9 mouse cellular contexts compared by ENCODE assay signal in the genomic region with DNA sequence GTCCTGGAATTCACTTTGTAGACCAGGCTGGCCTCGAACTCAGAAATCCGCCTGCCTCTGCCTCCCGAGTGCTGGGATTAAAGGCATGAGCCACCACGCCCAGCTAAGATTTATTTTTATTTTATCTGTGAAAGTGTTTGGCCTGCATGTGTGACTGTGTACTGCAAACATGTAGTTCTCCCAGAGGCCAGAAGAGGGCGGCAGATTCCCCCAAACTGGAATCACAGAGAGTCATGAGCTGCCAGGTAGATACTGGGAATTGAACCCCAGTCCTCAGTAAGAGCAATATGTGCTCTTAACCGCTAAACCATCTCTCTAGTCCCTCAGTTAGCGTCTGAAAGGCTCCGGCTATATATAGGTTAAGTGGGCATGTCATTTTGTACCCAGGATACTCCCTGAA. TPM values are rescaled to one million over a fixed set of nuclear protein-coding genes. Genes with fewer than 3 reads are reported as not detected.
DNase-seq lines count a peak whose midpoint lies in the region; TF ChIP-seq lines count a peak whose summit lies in the region.
"Had no signal": no experiment of that assay in that cellular context is flagged by ENCODE, and none has a peak within 500 bp of the region (broad histone marks: within the 10 kb centered on the region; RNA-seq: fewer than 3 reads in every experiment).

No protein-coding gene starts in this region.

- no peak overlapping the region for H3K9ac ChIP-seq in MEL (ENCODE audit: control insufficient read depth, low read depth, low read length, poor library complexity, severe bottlenecking)
- H3K9ac ChIP-seq: stomach, embryonic 15.5 days had no signal

- H3K4me1 ChIP-seq in MEL (ENCODE audit: control insufficient read depth in 1 of 2, insufficient read depth in 2 of 2, low read length in 2 of 2): no peaks in the 10 kb centered on the region; a peak in 1 of 4 replicates

- no peak overlapping the region for H3K4me3 ChIP-seq in MEL (ENCODE audit: control insufficient read depth in 1 of 2, insufficient read depth in 1 of 2, low read depth in 2 of 2, low read length in 2 of 2)
- H3K4me3 ChIP-seq: stomach, embryonic 15.5 days had no signal

- no peak for TF ChIP-seq EP300 in MEL (IDR thresholded peaks at IDR 0.05; ENCODE audit: low read depth in 1 of 2, low read length in 2 of 2)

- TF ChIP-seq POLR2A in MEL (IDR thresholded peaks at IDR 0.05; ENCODE audit: control insufficient read depth in 1 of 2, insufficient read depth in 1 of 2, low read depth in 1 of 2, low read length in 2 of 2, poor library complexity in 1 of 2): no peak

- H3K27ac ChIP-seq in MEL (ENCODE audit: control insufficient read depth, low read depth, low read length): no peak overlapping the region
- H3K27ac ChIP-seq: stomach, embryonic 15.5 days had no signal

- DNase-seq in kidney, adult 18-20 months: peak; percentile 55
- DNase-seq in kidney, adult 11 months: no peak
- peak; percentile 40 to 57 for DNase-seq in CD8-positive naive resting alpha-beta T cell, adult 2 months (ENCODE audit: low read depth in 2 of 2, low spot score in 2 of 2)
- DNase-seq in MEL (ENCODE audit: low read depth, low spot score): peak; percentile 45
- DNase-seq in kidney, postnatal 14 days: peak; percentile 33
- peak; percentile 49 for DNase-seq in thymus, postnatal 0 days (ENCODE audit: low spot score)
- DNase-seq in heart, adult 11 months: no peak

- peak; percentile 51 to 62 (median 55) for TF ChIP-seq CTCF in MEL (IDR thresholded peaks at IDR 0.05 in 2 of 3, conservative IDR thresholded peaks at IDR 0.05 in 1 of 3; ENCODE audit: control insufficient read depth in 1 of 3, insufficient read depth in 1 of 3, low read depth in 2 of 3, low read length in 3 of 3, poor library complexity in 1 of 3, severe bottlenecking in 1 of 3)

- no peaks in the 10 kb centered on the region for H3K9me3 ChIP-seq in MEL (replicated peaks; ENCODE audit: insufficient read depth, low read length)
- H3K9me3 ChIP-seq: stomach, embryonic 15.5 days had no signal

- no peaks in the 10 kb centered on the region for H3K36me3 ChIP-seq in MEL (ENCODE audit: control insufficient read depth in 1 of 2, insufficient read depth in 2 of 2, low read length in 2 of 2)
- H3K36me3 ChIP-seq: stomach, embryonic 15.5 days had no signal

- TF ChIP-seq RAD21 in MEL (IDR thresholded peaks at IDR 0.05; ENCODE audit: low read depth, low read length): peak; percentile 48

- no peaks in the 10 kb centered on the region for H3K27me3 ChIP-seq in MEL (ENCODE audit: control insufficient read depth in 1 of 2, insufficient read depth in 2 of 2, low read length in 2 of 2)

- no peaks in the 10 kb centered on the region for H3K79me2 ChIP-seq in MEL (ENCODE audit: control insufficient read depth, insufficient read depth, low read length, poor library complexity)

TF ChIP-seq in MEL, 35 proteins besides CTCF, POLR2A, EP300 and RAD21:
- no peak for TF ChIP-seq USF2 (IDR thresholded peaks at IDR 0.05; ENCODE audit: borderline replicate concordance in 1 of 2, insufficient read depth in 1 of 2, low read depth in 1 of 2, low read length in 2 of 2)
- peak; percentile 37; the same call in 1 of the 2 replicates for TF ChIP-seq TBP (IDR thresholded peaks at IDR 0.05; ENCODE audit: low read depth, low read length)
- TF ChIP-seq SMC3 (IDR thresholded peaks at IDR 0.05; ENCODE audit: low read depth, low read length): peak; percentile 43
- 0 out of 2 replicates have a peak, but pooled peaks have one; percentile 16 for TF ChIP-seq ZC3H11A (IDR thresholded peaks at IDR 0.05; ENCODE audit: low read depth, low read length)
- TF ChIP-seq JUND (IDR thresholded peaks at IDR 0.05; ENCODE audit: low read depth, low read length): no peak
- TF ChIP-seq NRF1 (IDR thresholded peaks at IDR 0.05; ENCODE audit: insufficient read depth, low read depth, low read length, poor library complexity, severe bottlenecking): no peak
- TF ChIP-seq MAFK (IDR thresholded peaks at IDR 0.05; ENCODE audit: borderline replicate concordance, low read depth, low read length): no peak
- no peak for TF ChIP-seq ZMIZ1 (IDR thresholded peaks at IDR 0.05; ENCODE audit: low read depth, low read length)

RNA-seq across cellular contexts. Expression of a gene that starts 7.4 kb away (rescaled TPM):
- 0.08 and 0.10 TPM in 2 replicates for total RNA-seq in MEL (2012; rRNA removed)
- polyA plus RNA-seq in MEL (2012; ENCODE audit: insufficient read depth in 1 of 2, insufficient read length in 2 of 2, low read depth in 1 of 2, low replicate concordance in 2 of 2, missing spikeins in 1 of 2): under 1 TPM in 1 of 2 experiments, not detected in 1; 0.65 TPM
- 1.5 TPM in 2 replicates for polyA plus RNA-seq in thymus, postnatal 0 days (2015; fragmentation: Nextera tagmentation; extraction: Ambion mirVana)

RNA-seq across cellular contexts. Expression of a gene that starts 19.5 kb away (rescaled TPM):
- total RNA-seq in MEL (2012; rRNA removed): not detected in 2 replicates
- polyA plus RNA-seq in MEL (2012; ENCODE audit: insufficient read depth in 1 of 2, insufficient read length in 2 of 2, low read depth in 1 of 2, low replicate concordance in 2 of 2, missing spikeins in 1 of 2): not detected
- polyA plus RNA-seq in thymus, postnatal 0 days (2015; fragmentation: Nextera tagmentation; extraction: Ambion mirVana): not detected in 2 replicates
- polyA plus RNA-seq: liver, embryonic 16.5 days had no signal

RNA-seq across cellular contexts. Expression of a gene that starts 26.4 kb away (rescaled TPM):
- not detected in 2 replicates for total RNA-seq in MEL (2012; rRNA removed)
- polyA plus RNA-seq in MEL (2012; ENCODE audit: insufficient read depth in 1 of 2, insufficient read length in 2 of 2, low read depth in 1 of 2, low replicate concordance in 2 of 2, missing spikeins in 1 of 2): under 1 TPM in 1 of 2 experiments, not detected in 1; 0.42 TPM
- polyA plus RNA-seq in thymus, postnatal 0 days (2015; fragmentation: Nextera tagmentation; extraction: Ambion mirVana): 0.17 TPM in 1 of 2 replicates, not detected in the other

RNA-seq across cellular contexts. Expression of a gene that starts 26.5 kb away (rescaled TPM):
- 174 and 177 TPM in 2 replicates for total RNA-seq in MEL (2012; rRNA removed)
- 100 to 1,000 TPM in 1 of 2 experiments, not detected in 1; 186 TPM for polyA plus RNA-seq in MEL (2012; ENCODE audit: insufficient read depth in 1 of 2, insufficient read length in 2 of 2, low read depth in 1 of 2, low replicate concordance in 2 of 2, missing spikeins in 1 of 2)
- polyA plus RNA-seq in thymus, postnatal 0 days (2015; fragmentation: Nextera tagmentation; extraction: Ambion mirVana): 232 and 257 TPM in 2 replicates

RNA-seq across cellular contexts. Expression of a gene that starts 29.8 kb away (rescaled TPM):
- total RNA-seq in MEL (2012; rRNA removed): not detected in 2 replicates
- polyA plus RNA-seq in MEL (2012; ENCODE audit: insufficient read depth in 1 of 2, insufficient read length in 2 of 2, low read depth in 1 of 2, low replicate concordance in 2 of 2, missing spikeins in 1 of 2): not detected
- not detected in 2 replicates for polyA plus RNA-seq in thymus, postnatal 0 days (2015; fragmentation: Nextera tagmentation; extraction: Ambion mirVana)
- polyA plus RNA-seq: liver, embryonic 16.5 days; stomach, embryonic 15.5 days had no signal

Comparison
In these comparisons a context has a peak if more than half of its experiments do, and no peak if none do; other contexts are left out.
1. DNase-seq: peak in kidney, adult 18-20 months (single experiment), CD8-positive naive resting alpha-beta T cell, adult 2 months (2 of 2), MEL (single experiment), kidney, postnatal 14 days (single experiment) and thymus, postnatal 0 days (single experiment); none in kidney, adult 11 months (single experiment) and heart, adult 11 months (single experiment).